Mouse (Mus musculus): ENCODE data around the gene Gh. TPM values are rescaled to one million over a fixed set of nuclear protein-coding genes. Genes with fewer than 3 reads are reported as not detected.
A peak's percentile ranks its signal among the peaks of the same experiment; 100 is the strongest.

Gene Gh
- total and polyA plus RNA-seq, 3 experiments, result not detected

GRCm38 (mm10) chr11:106284126-106284525 lies 17.5 kb downstream of the Gh start:
- no peak for DNase-seq (ENCODE audit: low spot score)
- TF ChIP-seq CTCF (IDR thresholded peaks at IDR 0.05; ENCODE audit: low read depth, low read length) (no peak), POLR2AphosphoS5 (IDR thresholded peaks at IDR 0.05; ENCODE audit: insufficient replicate concordance, low read depth, low read length) (no peak)
- Histone ChIP-seq H3K4me1 (ENCODE audit: insufficient read depth, low read depth, low read length) (no peaks in the 10 kb centered on the region), H3K4me3 (ENCODE audit: low read depth, low read length) (no peak overlapping the region), H3K9me3 (replicated peaks) (no peaks in the 10 kb centered on the region), H3K36me3 (replicated peaks) (no peaks in the 10 kb centered on the region), H3K27me3 (ENCODE audit: insufficient read depth, low read length) (peaks cover 63% of the 10 kb centered on the region)
- no peak for ATAC-seq (ENCODE audit: extremely low read depth, insufficient number of reproducible peaks, low FRiP score, poor library complexity, severe bottlenecking)

- DNase-seq (ENCODE audit: low spot score) (no peak), ATAC-seq (ENCODE audit: extremely low read depth, insufficient number of reproducible peaks, low FRiP score, poor library complexity, severe bottlenecking) (no peak)
- Histone ChIP-seq H3K27me3 (ENCODE audit: insufficient read depth, low read length) (peaks cover 66% of the 10 kb centered on the region), H3K9me3 (replicated peaks) (no peaks in the 10 kb centered on the region), H3K4me1 (ENCODE audit: insufficient read depth, low read depth, low read length) (no peaks in the 10 kb centered on the region), H3K4me3 (ENCODE audit: low read depth, low read length) (no peak overlapping the region), H3K36me3 (replicated peaks) (no peaks in the 10 kb centered on the region)
- no peak for TF ChIP-seq CTCF (IDR thresholded peaks at IDR 0.05; ENCODE audit: low read depth, low read length)
- no peak for TF ChIP-seq TAL1 (conservative IDR thresholded peaks at IDR 0.05; ENCODE audit: low read depth, low read length)
- no peak for TF ChIP-seq POLR2AphosphoS5 (IDR thresholded peaks at IDR 0.05; ENCODE audit: insufficient replicate concordance, low read depth, low read length)
- no peak for TF ChIP-seq GATA2 (IDR thresholded peaks at IDR 0.05; ENCODE audit: borderline replicate concordance, low read depth, low read length)
- TF ChIP-seq GATA1 (IDR thresholded peaks at IDR 0.05; ENCODE audit: borderline replicate concordance, low read length), result no peak
Measured at GRCm38 (mm10) chr11:106283371-106283770, 18.3 kb downstream of the Gh start.

DNA sequence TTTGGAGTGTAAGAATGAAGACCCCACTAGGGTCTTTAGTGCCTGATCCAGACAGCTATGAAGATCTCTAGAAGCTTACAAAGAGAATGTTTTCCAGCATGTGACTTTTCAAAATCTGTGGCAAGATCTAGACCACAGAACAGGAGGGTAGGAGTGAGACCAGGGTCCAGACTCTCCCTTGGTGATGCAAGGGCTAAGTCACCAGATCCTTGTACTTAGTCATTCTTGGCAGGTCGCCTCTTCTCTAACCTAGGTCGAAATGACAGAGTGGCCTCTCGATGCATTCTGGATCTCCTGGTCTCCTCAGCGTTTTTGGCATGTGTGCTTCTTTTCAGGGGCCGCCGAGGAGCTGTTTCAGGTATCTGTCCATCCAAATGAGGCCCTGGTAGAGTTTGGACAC lies 19.2 kb downstream of the Gh start:
- ATAC-seq (ENCODE audit: extremely low read depth, insufficient number of reproducible peaks, low FRiP score, poor library complexity, severe bottlenecking) (no peak), DNase-seq (ENCODE audit: low spot score) (no peak)
- no peak overlapping the region for H3K4me3 ChIP-seq (ENCODE audit: low read depth, low read length)
- no peaks in the 10 kb centered on the region for H3K4me1 ChIP-seq (ENCODE audit: insufficient read depth, low read depth, low read length)
- no peaks in the 10 kb centered on the region for H3K36me3 ChIP-seq (replicated peaks)
- H3K27me3 ChIP-seq (ENCODE audit: insufficient read depth, low read length), result peaks cover 66% of the 10 kb centered on the region
- TF ChIP-seq GATA2 (IDR thresholded peaks at IDR 0.05; ENCODE audit: borderline replicate concordance, low read depth, low read length), result no peak
- no peak for TF ChIP-seq CTCF (IDR thresholded peaks at IDR 0.05; ENCODE audit: low read depth, low read length)
- no peak for TF ChIP-seq POLR2AphosphoS5 (IDR thresholded peaks at IDR 0.05; ENCODE audit: insufficient replicate concordance, low read depth, low read length)
- TF ChIP-seq TAL1 (conservative IDR thresholded peaks at IDR 0.05; ENCODE audit: low read depth, low read length), result no peak
- TF ChIP-seq GATA1 (IDR thresholded peaks at IDR 0.05; ENCODE audit: borderline replicate concordance, low read length), result no peak
- no peaks in the 10 kb centered on the region for H3K9me3 ChIP-seq (replicated peaks)

- Histone ChIP-seq H3K27me3 (ENCODE audit: insufficient read depth, low read length) (peaks cover 24% of the 10 kb centered on the region), H3K4me3 (ENCODE audit: low read depth, low read length) (peak within 1 kb of the TSS; percentile 59; the same call in 1 of the 2 replicates), H3K4me1 (ENCODE audit: insufficient read depth, low read depth, low read length) (peaks cover 35% of the 10 kb centered on the region), H3K36me3 (replicated peaks) (peaks cover 1% of the 10 kb centered on the region), H3K9me3 (replicated peaks) (no peaks in the 10 kb centered on the region)
- DNase-seq (ENCODE audit: low spot score) (peak; percentile 64), ATAC-seq (ENCODE audit: extremely low read depth, insufficient number of reproducible peaks, low FRiP score, poor library complexity, severe bottlenecking) (peak; percentile 57; the same call in 1 of the 2 replicates)
- TF ChIP-seq GATA2 (IDR thresholded peaks at IDR 0.05; ENCODE audit: borderline replicate concordance, low read depth, low read length), result no peak
- no peak for TF ChIP-seq POLR2AphosphoS5 (IDR thresholded peaks at IDR 0.05; ENCODE audit: insufficient replicate concordance, low read depth, low read length)
- TF ChIP-seq GATA1 (IDR thresholded peaks at IDR 0.05; ENCODE audit: borderline replicate concordance, low read length), result no peak
- TF ChIP-seq CTCF (IDR thresholded peaks at IDR 0.05; ENCODE audit: low read depth, low read length), result no peak
- no peak for TF ChIP-seq TAL1 (conservative IDR thresholded peaks at IDR 0.05; ENCODE audit: low read depth, low read length)
Measured at GRCm38 (mm10) chr11:106276454-106276853, 25.2 kb downstream of the Gh start, which contains the start of gene Tcam1. Gene Tcam1 (plus strand): TSS chr11:106276672.

- DNase-seq (ENCODE audit: low spot score) (no peak), ATAC-seq (ENCODE audit: extremely low read depth, insufficient number of reproducible peaks, low FRiP score, poor library complexity, severe bottlenecking) (no peak)
- TF ChIP-seq GATA2 (IDR thresholded peaks at IDR 0.05; ENCODE audit: borderline replicate concordance, low read depth, low read length), result no peak
- no peak for TF ChIP-seq GATA1 (IDR thresholded peaks at IDR 0.05; ENCODE audit: borderline replicate concordance, low read length)
- TF ChIP-seq CTCF (IDR thresholded peaks at IDR 0.05; ENCODE audit: low read depth, low read length), result no peak
- no peak for TF ChIP-seq POLR2AphosphoS5 (IDR thresholded peaks at IDR 0.05; ENCODE audit: insufficient replicate concordance, low read depth, low read length)
- no peak for TF ChIP-seq TAL1 (conservative IDR thresholded peaks at IDR 0.05; ENCODE audit: low read depth, low read length)
- H3K27me3 ChIP-seq (ENCODE audit: insufficient read depth, low read length), result peaks cover 19% of the 10 kb centered on the region
- H3K9me3 ChIP-seq (replicated peaks), result no peaks in the 10 kb centered on the region
- H3K4me3 ChIP-seq (ENCODE audit: low read depth, low read length), result no peak overlapping the region
- H3K4me1 ChIP-seq (ENCODE audit: insufficient read depth, low read depth, low read length), result peaks cover 49% of the 10 kb centered on the region
- H3K36me3 ChIP-seq (replicated peaks), result peaks cover 15% of the 10 kb centered on the region
Measured at GRCm38 (mm10) chr11:106274971-106275411, 26.7 kb downstream of the Gh start.

DNA sequence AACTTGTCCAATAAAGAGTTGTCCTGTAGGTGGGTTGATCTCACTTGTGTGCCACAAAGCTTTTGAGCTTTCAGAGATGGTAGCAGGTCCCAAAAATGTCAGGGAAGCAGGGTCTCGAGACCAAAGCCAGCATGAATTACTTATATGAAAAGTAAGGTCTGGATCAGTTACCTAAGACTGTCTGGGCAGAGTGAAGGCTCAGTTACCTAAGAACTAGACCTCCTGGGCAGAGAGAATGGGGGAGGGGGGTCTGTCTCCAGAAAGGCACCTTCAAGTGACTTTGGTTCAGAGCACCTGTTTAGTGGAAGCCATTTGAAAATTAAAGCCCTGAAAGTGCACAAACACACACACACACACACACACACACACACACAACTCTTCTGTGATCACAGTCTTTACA lies 27.3 kb downstream of the Gh start:
- Histone ChIP-seq H3K27me3 (ENCODE audit: insufficient read depth, low read length) (peaks cover 15% of the 10 kb centered on the region), H3K4me3 (ENCODE audit: low read depth, low read length) (no peak overlapping the region), H3K4me1 (ENCODE audit: insufficient read depth, low read depth, low read length) (peaks cover 53% of the 10 kb centered on the region), H3K9me3 (replicated peaks) (no peaks in the 10 kb centered on the region), H3K36me3 (replicated peaks) (peaks cover 17% of the 10 kb centered on the region)
- DNase-seq (ENCODE audit: low spot score), result no peak
- no peak for ATAC-seq (ENCODE audit: extremely low read depth, insufficient number of reproducible peaks, low FRiP score, poor library complexity, severe bottlenecking)
- TF ChIP-seq POLR2AphosphoS5 (IDR thresholded peaks at IDR 0.05; ENCODE audit: insufficient replicate concordance, low read depth, low read length) (no peak), TAL1 (conservative IDR thresholded peaks at IDR 0.05; ENCODE audit: low read depth, low read length) (no peak), GATA2 (IDR thresholded peaks at IDR 0.05; ENCODE audit: borderline replicate concordance, low read depth, low read length) (no peak), GATA1 (IDR thresholded peaks at IDR 0.05; ENCODE audit: borderline replicate concordance, low read length) (no peak)
